12 mouse cellular contexts compared by ENCODE assay signal in genomic region chr12:92024461-92025218, GRCm38 (mm10).
"Had no signal": no experiment of that assay in that cellular context is flagged by ENCODE, and none has a peak within 500 bp of the region (broad histone marks: within the 10 kb centered on the region; RNA-seq: fewer than 3 reads in every experiment).

No protein-coding gene starts in this region.

- DNase-seq: kidney, adult 2 months; kidney, postnatal 14 days; lung, embryonic 14.5 days; right cerebral cortex, postnatal 14 days; thymus, postnatal 4 days had no signal

- H3K9ac ChIP-seq: kidney, embryonic 15.5 days; liver, embryonic 12.5 days; lung, embryonic 14.5 days; neural tube, embryonic 15.5 days; stomach, embryonic 15.5 days had no signal

- H3K36me3 ChIP-seq: kidney, embryonic 15.5 days; limb, embryonic 10.5 days; liver, embryonic 12.5 days; neural tube, embryonic 15.5 days; stomach, embryonic 15.5 days had no signal

- H3K4me2 ChIP-seq: kidney, embryonic 15.5 days; liver, embryonic 12.5 days; lung, embryonic 14.5 days; neural tube, embryonic 15.5 days; stomach, embryonic 15.5 days had no signal

- H3K4me1 ChIP-seq: kidney, embryonic 15.5 days; limb, embryonic 10.5 days; liver, embryonic 12.5 days; neural tube, embryonic 15.5 days; stomach, embryonic 15.5 days had no signal

- H3K4me3 ChIP-seq: kidney, embryonic 15.5 days; left cerebral cortex, adult 2 months; limb, embryonic 10.5 days; liver, embryonic 12.5 days; neural tube, embryonic 15.5 days; stomach, embryonic 15.5 days had no signal

- ATAC-seq: intestine, embryonic 16.5 days; liver, embryonic 12.5 days had no signal

- H3K9me3 ChIP-seq: kidney, embryonic 15.5 days; limb, embryonic 10.5 days; liver, embryonic 12.5 days; neural tube, embryonic 15.5 days; stomach, embryonic 15.5 days had no signal

- H3K27me3 ChIP-seq: kidney, embryonic 15.5 days; liver, embryonic 12.5 days; neural tube, embryonic 15.5 days; stomach, embryonic 15.5 days had no signal

- H3K27ac ChIP-seq: kidney, embryonic 15.5 days; left cerebral cortex, adult 2 months; limb, embryonic 10.5 days; liver, embryonic 12.5 days; neural tube, embryonic 15.5 days; stomach, embryonic 15.5 days had no signal
